Mouse (Mus musculus) liver, postnatal 0 days (tissue): ENCODE data around the gene Gm9732. TPM values are rescaled to one million over a fixed set of nuclear protein-coding genes. Genes with fewer than 3 reads are reported as not detected.
"Not testable (repeated sequence)": the region's sequence is repeated elsewhere in the genome, so short reads cannot be mapped to it uniquely, and the experiment has no call there.

ENCODE experiments used
- ATAC-seq: fragments of 200-750 bp; cut with Nextera tagmentation; 2 replicates; pipeline ENCODE4 v1.8.0; 2017; ENCODE audit warnings: mild to moderate bottlenecking, moderate library complexity
- DNase-seq: peaks from one replicate; pipeline ENCODE4 v3.0.0-alpha.2; 2016
- H3K27ac ChIP-seq: fragments of 300-500 bp; sonication (generic); 2 replicates; pipeline ENCODE4 v1.5.1; 2014; ENCODE audit warnings: antibody characterized with exemption, moderate library complexity, mild to moderate bottlenecking, low read depth
- H3K27me3 ChIP-seq: fragments of 300-500 bp; sonication (generic); 2 replicates; pipeline ENCODE4 v1.6.1; 2014; ENCODE audit warnings: low read length, control low read depth, mixed read lengths; ENCODE audit not compliant: insufficient read depth
- H3K36me3 ChIP-seq: fragments of 300-500 bp; sonication (generic); replicated peaks from 2 replicates; pipeline ENCODE4 v1.6.1; 2014; ENCODE audit warnings: mild to moderate bottlenecking, control low read depth, low read length, moderate library complexity, mixed read lengths; ENCODE audit not compliant: insufficient read depth
- H3K4me1 ChIP-seq: fragments of 300-500 bp; sonication (generic); 2 replicates; pipeline ENCODE4 v1.6.1; 2014; ENCODE audit warnings: antibody characterized with exemption, mild to moderate bottlenecking, control low read depth; ENCODE audit not compliant: insufficient read depth
- H3K4me2 ChIP-seq: fragments of 300-500 bp; sonication (generic); 2 replicates; pipeline ENCODE4 v1.6.1; 2014; ENCODE audit warnings: low read depth, mild to moderate bottlenecking, low read length, moderate library complexity, mixed read lengths
- H3K4me3 ChIP-seq: fragments of 300-500 bp; sonication (generic); 2 replicates; pipeline ENCODE4 v1.5.1; 2014; ENCODE audit warnings: low read depth, low read length
- H3K9ac ChIP-seq: fragments of 300-500 bp; sonication (generic); replicated peaks from 2 replicates; pipeline ENCODE4 v1.6.1; 2014; ENCODE audit warnings: mild to moderate bottlenecking, moderate library complexity
- H3K9me3 ChIP-seq: fragments of 300-500 bp; sonication (generic); 2 replicates; pipeline ENCODE4 v1.6.1; 2016; ENCODE audit warnings: mild to moderate bottlenecking, control low read depth, low read length, mixed read lengths
- WGBS: fragments of 180-500 bp; shearing (Covaris S2); extraction: QIAGEN DNeasy Blood & Tissue Kit; methylation state at CpG from one replicate; pipeline ENCODE4 v1.1.7; 2014; ENCODE audit not compliant: insufficient replicate concordance; 5-methylcytosine and 5-hydroxymethylcytosine counted together
- polyA plus RNA-seq: library from polyadenylated mRNA; unstranded; fragments of >200 nt; fragmentation: Nextera tagmentation; extraction: Ambion mirVana; gene quantifications from 2 replicates; pipeline ENCODE4 v1.2.1, GENCODE M21; 2015

Gene Gm9732
- not detected in 2 replicates for polyA plus RNA-seq

- DNase-seq, H3K36me3 ChIP-seq, H3K27ac ChIP-seq, H3K4me2 ChIP-seq, H3K9me3 ChIP-seq, H3K9ac ChIP-seq, H3K4me3 ChIP-seq, ATAC-seq, H3K4me1 ChIP-seq, H3K27me3 ChIP-seq: not testable (repeated sequence)
- WGBS = 76% methylated on average over 8 of the region's 8 CpGs
These were observed at the start of gene Gm9732 for GRCm38 (mm10) chr14:43274986-43275511. TSS of gene Gm9732 (plus strand) at chr14:43275036.

- H3K4me2 ChIP-seq, H3K27ac ChIP-seq, ATAC-seq, H3K36me3 ChIP-seq, H3K4me1 ChIP-seq, H3K27me3 ChIP-seq, H3K9me3 ChIP-seq, H3K9ac ChIP-seq, DNase-seq, H3K4me3 ChIP-seq: not testable (repeated sequence)
- 86% methylated on average over 3 of the region's 4 CpGs for WGBS
These were observed 39.6 kb upstream of the Gm9732 start, which contains the start of gene Gm8122 for GRCm38 (mm10) chr14:43235204-43235603. TSS of gene Gm8122 (minus strand) at chr14:43235304.

GRCm38 (mm10) chr14:43237769-43238168 is 37.1 kb upstream of the Gm9732 start:
- not testable (repeated sequence) for ATAC-seq, H3K4me2 ChIP-seq, H3K4me3 ChIP-seq, DNase-seq, H3K36me3 ChIP-seq, H3K27ac ChIP-seq, H3K27me3 ChIP-seq, H3K4me1 ChIP-seq, H3K9me3 ChIP-seq, H3K9ac ChIP-seq

GRCm38 (mm10) chr14:43249611-43250170 is 25.1 kb upstream of the Gm9732 start:
- WGBS = 23% methylated on average over 9 of the region's 12 CpGs
- DNase-seq, H3K4me3 ChIP-seq, H3K9me3 ChIP-seq, H3K4me1 ChIP-seq, H3K9ac ChIP-seq, ATAC-seq, H3K27ac ChIP-seq, H3K36me3 ChIP-seq, H3K4me2 ChIP-seq, H3K27me3 ChIP-seq: not testable (repeated sequence)

- not testable (repeated sequence) for H3K4me2 ChIP-seq, H3K36me3 ChIP-seq, H3K27me3 ChIP-seq, H3K4me1 ChIP-seq, ATAC-seq, H3K9me3 ChIP-seq, DNase-seq, H3K4me3 ChIP-seq, H3K9ac ChIP-seq, H3K27ac ChIP-seq
- 30% methylated on average over 5 of the region's 6 CpGs for WGBS
These were observed 24.1 kb upstream of the Gm9732 start for GRCm38 (mm10) chr14:43250549-43251253.

- H3K36me3 ChIP-seq, H3K9me3 ChIP-seq, H3K9ac ChIP-seq, H3K4me3 ChIP-seq, ATAC-seq, H3K4me1 ChIP-seq, H3K27me3 ChIP-seq, H3K4me2 ChIP-seq, H3K27ac ChIP-seq, DNase-seq: not testable (repeated sequence)
- 54% methylated on average over 1 of the region's 1 CpGs for WGBS
These were observed 18.3 kb upstream of the Gm9732 start for GRCm38 (mm10) chr14:43256511-43256910.

GRCm38 (mm10) chr14:43258349-43258748 is 16.5 kb upstream of the Gm9732 start, which contains the start of gene Gm8126:
TSS of gene Gm8126 (plus strand) at chr14:43258649.
- not testable (repeated sequence) for H3K9ac ChIP-seq, H3K4me1 ChIP-seq, H3K36me3 ChIP-seq, ATAC-seq, H3K27ac ChIP-seq, H3K4me3 ChIP-seq, H3K4me2 ChIP-seq, H3K27me3 ChIP-seq, DNase-seq, H3K9me3 ChIP-seq
- WGBS = 88% methylated on average over 2 of the region's 4 CpGs

- H3K27ac ChIP-seq, H3K4me3 ChIP-seq, H3K9me3 ChIP-seq, H3K36me3 ChIP-seq, DNase-seq, ATAC-seq, H3K27me3 ChIP-seq, H3K9ac ChIP-seq, H3K4me1 ChIP-seq, H3K4me2 ChIP-seq: not testable (repeated sequence)
- WGBS = 82% methylated on average over 3 of the region's 3 CpGs
These were observed 11.4 kb upstream of the Gm9732 start for GRCm38 (mm10) chr14:43263421-43263820.

GRCm38 (mm10) chr14:43268521-43269084 is 6.2 kb upstream of the Gm9732 start:
- not testable (repeated sequence) for H3K9ac ChIP-seq, H3K4me2 ChIP-seq, DNase-seq, H3K4me1 ChIP-seq, H3K36me3 ChIP-seq, H3K27me3 ChIP-seq, ATAC-seq, H3K27ac ChIP-seq, H3K9me3 ChIP-seq, H3K4me3 ChIP-seq
- WGBS = 25% methylated on average over 2 of the region's 2 CpGs
